Mouse (Mus musculus) lung, postnatal 36 days (tissue): ENCODE data around the gene Prmt8.

ENCODE experiments used
- DNase-seq: peaks from one replicate; pipeline ENCODE4 v3.0.0; 2022; ENCODE audit warnings: mixed read lengths

Prmt8 gene

GRCm38 (mm10) chr6:127769275-127770156, at the start of gene Prmt8:
Gene Prmt8 (minus strand): TSS chr6:127769472.
- no peak for DNase-seq

- peak; percentile 54 for DNase-seq
Observed at GRCm38 (mm10) chr6:127803046-127803729, 33.9 kb upstream of the Prmt8 start.

GRCm38 (mm10) chr6:127802211-127802610, 32.9 kb upstream of the Prmt8 start:
- no peak for DNase-seq

- peak; percentile 73 for DNase-seq
Observed at GRCm38 (mm10) chr6:127790023-127790422, 20.8 kb upstream of the Prmt8 start.

GRCm38 (mm10) chr6:127770806-127771205, 1.5 kb upstream of the Prmt8 start:
- no peak for DNase-seq

GRCm38 (mm10) chr6:127768621-127769274, 524 bp downstream of the Prmt8 start:
- no peak for DNase-seq

GRCm38 (mm10) chr6:127767706-127768493, 1.4 kb downstream of the Prmt8 start:
- peak; percentile 39 for DNase-seq

- DNase-seq, result no peak
Observed at GRCm38 (mm10) chr6:127767201-127767705, 2.0 kb downstream of the Prmt8 start.

- DNase-seq, result no peak
Observed at GRCm38 (mm10) chr6:127766641-127767200, 2.6 kb downstream of the Prmt8 start.

- no peak for DNase-seq
Observed at GRCm38 (mm10) chr6:127766041-127766604, 3.1 kb downstream of the Prmt8 start.

GRCm38 (mm10) chr6:127765573-127765972, 3.7 kb downstream of the Prmt8 start:
- DNase-seq, result no peak

- DNase-seq, result no peak
Observed at GRCm38 (mm10) chr6:127758264-127758663, 11.0 kb downstream of the Prmt8 start.

- DNase-seq, result no peak
Observed at GRCm38 (mm10) chr6:127757667-127758167, 11.6 kb downstream of the Prmt8 start.

- no peak for DNase-seq
Observed at GRCm38 (mm10) chr6:127756856-127757255, 12.4 kb downstream of the Prmt8 start.

GRCm38 (mm10) chr6:127753228-127753627, 16.0 kb downstream of the Prmt8 start:
- DNase-seq, result no peak

GRCm38 (mm10) chr6:127752681-127753080, 16.6 kb downstream of the Prmt8 start:
- DNase-seq, result no peak

GRCm38 (mm10) chr6:127751499-127751898, 17.8 kb downstream of the Prmt8 start:
- DNase-seq, result no peak

- no peak for DNase-seq
Observed at GRCm38 (mm10) chr6:127748793-127749192, 20.5 kb downstream of the Prmt8 start.

GRCm38 (mm10) chr6:127742290-127742689, 27.0 kb downstream of the Prmt8 start:
- no peak for DNase-seq

GRCm38 (mm10) chr6:127741162-127741561, 28.1 kb downstream of the Prmt8 start:
- DNase-seq, result peak; percentile 38

GRCm38 (mm10) chr6:127740711-127741110, 28.6 kb downstream of the Prmt8 start:
- DNase-seq, result no peak
